Mouse (Mus musculus) T-helper 1 cell (primary cell): ENCODE measurements around the gene Gm10722.
"Not testable (repeated sequence)": the region's sequence is repeated elsewhere in the genome, so short reads cannot be mapped to it uniquely, and the experiment has no call there.

Experiments
- in situ Hi-C: fragments of 300-600 bp; cut with MboI, MseI; formaldehyde crosslinking; loops from one replicate; pipeline ENCODE4 v1.15.1; 2025; ENCODE audit warnings: high pct_unique_total_duplicates

Gene Gm10722

GRCm38 (mm10) chr9:3025653-3026052, 24.9 kb downstream of the Gm10722 start:
- in situ Hi-C loops, result not testable (repeated sequence)

GRCm38 (mm10) chr9:3026136-3026535, 25.4 kb downstream of the Gm10722 start:
- in situ Hi-C loops, result not testable (repeated sequence)

- in situ Hi-C loops, result not testable (repeated sequence)
Measured at GRCm38 (mm10) chr9:3026741-3027140, 26.0 kb downstream of the Gm10722 start.

GRCm38 (mm10) chr9:3027200-3027599, 26.5 kb downstream of the Gm10722 start:
- in situ Hi-C loops, result not testable (repeated sequence)

GRCm38 (mm10) chr9:3029276-3030000, 28.7 kb downstream of the Gm10722 start:
- in situ Hi-C loops, result not testable (repeated sequence)

- in situ Hi-C loops, result not testable (repeated sequence)
Measured at GRCm38 (mm10) chr9:3030677-3031318, 30.1 kb downstream of the Gm10722 start.

- in situ Hi-C loops, result not testable (repeated sequence)
Measured at GRCm38 (mm10) chr9:3034299-3034698, 33.6 kb downstream of the Gm10722 start, which contains the start of gene Gm17535. Gene Gm17535, plus strand, starts transcription at chr9:3034599.

GRCm38 (mm10) chr9:3036577-3036976, 35.9 kb downstream of the Gm10722 start, which contains the start of gene Gm10715:
Gene Gm10715, plus strand, starts transcription at chr9:3036877.
- in situ Hi-C loops, result not testable (repeated sequence)

- in situ Hi-C loops, result not testable (repeated sequence)
Measured at GRCm38 (mm10) chr9:3038161-3038560, 37.4 kb downstream of the Gm10722 start.
